Mouse (Mus musculus) forebrain, embryonic 15.5 days (tissue): ENCODE measurements around the gene Ddx43. TPM values are rescaled to one million over a fixed set of nuclear protein-coding genes. Genes with fewer than 3 reads are reported as not detected.

Experiments
- ATAC-seq: fragments of 200-750 bp; cut with Nextera tagmentation; replicated peaks from 2 replicates; pipeline ENCODE4 v1.8.0; 2017; ENCODE audit warnings: mild to moderate bottlenecking, moderate TSS enrichment, moderate library complexity
- H3K27ac ChIP-seq: fragments of 300-500 bp; sonication (generic); replicated peaks from 2 replicates; pipeline ENCODE4 v1.5.1; 2015; ENCODE audit warnings: mild to moderate bottlenecking, inconsistent platforms
- H3K27me3 ChIP-seq: fragments of 300-500 bp; sonication (generic); 2 replicates; pipeline ENCODE4 v1.6.1; 2015; ENCODE audit warnings: inconsistent platforms
- H3K36me3 ChIP-seq: fragments of 300-500 bp; sonication (generic); 2 replicates; pipeline ENCODE4 v1.6.1; 2015; ENCODE audit warnings: mild to moderate bottlenecking, inconsistent platforms
- H3K4me1 ChIP-seq: fragments of 300-500 bp; sonication (generic); 2 replicates; pipeline ENCODE4 v1.6.1; 2015; ENCODE audit warnings: inconsistent platforms
- H3K4me2 ChIP-seq: fragments of 300-500 bp; sonication (generic); replicated peaks from 2 replicates; pipeline ENCODE4 v1.6.1; 2015; ENCODE audit warnings: mild to moderate bottlenecking, inconsistent platforms
- H3K4me3 ChIP-seq: fragments of 300-500 bp; sonication (generic); 2 replicates; pipeline ENCODE4 v1.5.1; 2015; ENCODE audit warnings: mild to moderate bottlenecking, inconsistent platforms
- H3K9ac ChIP-seq: fragments of 300-500 bp; sonication (generic); replicated peaks from 2 replicates; pipeline ENCODE4 v1.6.1; 2015; ENCODE audit warnings: mild to moderate bottlenecking, inconsistent platforms
- H3K9me3 ChIP-seq: fragments of 300-500 bp; sonication (generic); 2 replicates; pipeline ENCODE4 v1.6.1; 2016; ENCODE audit warnings: inconsistent platforms
- WGBS: fragments of 180-500 bp; shearing (Covaris S2); methylation state at CpG from one replicate; pipeline ENCODE4 v1.1.7; 2015; ENCODE audit warnings: mixed read lengths; 5-methylcytosine and 5-hydroxymethylcytosine counted together
- polyA plus RNA-seq: library from polyadenylated mRNA; unstranded; fragments of >200 nt; fragmentation: Nextera tagmentation; extraction: Ambion mirVana; gene quantifications from 2 replicates; pipeline ENCODE4 v1.2.1, GENCODE M21; 2015

Gene Ddx43
- polyA plus RNA-seq, 1 experiment from 2014 or later = 0.10 TPM

GRCm38 (mm10) chr9:78428870-78429432 lies 33.4 kb downstream of the Ddx43 start:
- WGBS = 85% methylated on average over 4 of the region's 4 CpGs
- no peak overlapping the region for H3K4me2 ChIP-seq
- no peak overlapping the region for H3K9ac ChIP-seq
- H3K27me3 ChIP-seq = no peaks in the 10 kb centered on the region
- no peaks in the 10 kb centered on the region for H3K9me3 ChIP-seq
- H3K27ac ChIP-seq = no peak overlapping the region
- H3K36me3 ChIP-seq = no peaks in the 10 kb centered on the region
- H3K4me3 ChIP-seq = no peak overlapping the region
- H3K4me1 ChIP-seq = no peaks in the 10 kb centered on the region
- no peak for ATAC-seq

GRCm38 (mm10) chr9:78429551-78429950 lies 34.0 kb downstream of the Ddx43 start:
- Histone ChIP-seq H3K27ac (no peak overlapping the region), H3K27me3 (no peaks in the 10 kb centered on the region), H3K36me3 (no peaks in the 10 kb centered on the region), H3K4me1 (no peaks in the 10 kb centered on the region), H3K4me3 (no peak overlapping the region), H3K9me3 (no peaks in the 10 kb centered on the region), H3K4me2 (no peak overlapping the region), H3K9ac (no peak overlapping the region)
- ATAC-seq = no peak
- WGBS = 61% methylated on average over 2 of the region's 2 CpGs

- WGBS = 82% methylated on average over 6 of the region's 6 CpGs
- H3K27me3 ChIP-seq = no peaks in the 10 kb centered on the region
- H3K4me2 ChIP-seq = no peak overlapping the region
- H3K9me3 ChIP-seq = no peaks in the 10 kb centered on the region
- H3K36me3 ChIP-seq = no peaks in the 10 kb centered on the region
- H3K27ac ChIP-seq = no peak overlapping the region
- no peak overlapping the region for H3K4me3 ChIP-seq
- no peaks in the 10 kb centered on the region for H3K4me1 ChIP-seq
- ATAC-seq = no peak
- H3K9ac ChIP-seq = no peak overlapping the region
These were observed 34.9 kb downstream of the Ddx43 start for GRCm38 (mm10) chr9:78430486-78430885.

- Histone ChIP-seq H3K36me3 (no peaks in the 10 kb centered on the region), H3K27me3 (no peaks in the 10 kb centered on the region), H3K4me2 (no peak overlapping the region), H3K9ac (no peak overlapping the region), H3K4me1 (no peaks in the 10 kb centered on the region), H3K27ac (no peak overlapping the region), H3K9me3 (no peaks in the 10 kb centered on the region), H3K4me3 (no peak overlapping the region)
- WGBS = 89% methylated on average over 5 of the region's 5 CpGs
- no peak for ATAC-seq
These were observed 36.9 kb downstream of the Ddx43 start for GRCm38 (mm10) chr9:78432471-78432870.

GRCm38 (mm10) chr9:78439426-78439825 lies 43.8 kb downstream of the Ddx43 start:
- ATAC-seq = no peak

GRCm38 (mm10) chr9:78442237-78442578 lies 46.6 kb downstream of the Ddx43 start:
- H3K4me1 ChIP-seq = peaks cover 14% of the 10 kb centered on the region
- peak overlapping the region; percentile 40; the same call in 1 of the 2 replicates for H3K9ac ChIP-seq
- peak overlapping the region; percentile 71 for H3K4me2 ChIP-seq
- H3K27me3 ChIP-seq = peaks cover 64% of the 10 kb centered on the region
- 7% methylated on average over 9 of the region's 9 CpGs for WGBS
- no peak for ATAC-seq
- H3K36me3 ChIP-seq = no peaks in the 10 kb centered on the region
- H3K27ac ChIP-seq = no peak overlapping the region
- peak overlapping the region; percentile 43 for H3K4me3 ChIP-seq
- no peaks in the 10 kb centered on the region for H3K9me3 ChIP-seq

More at GRCm38 (mm10) chr9:78439426-78439825, 43.8 kb downstream of the Ddx43 start:
- Histone ChIP-seq H3K9me3 (no peaks in the 10 kb centered on the region), H3K9ac (no peak overlapping the region), H3K4me1 (peaks cover 14% of the 10 kb centered on the region), H3K27ac (no peak overlapping the region), H3K4me3 (no peak overlapping the region), H3K36me3 (no peaks in the 10 kb centered on the region), H3K27me3 (peaks cover 46% of the 10 kb centered on the region), H3K4me2 (no peak overlapping the region)
- 63% methylated on average over 5 of the region's 5 CpGs for WGBS

- ATAC-seq = peak; percentile 60
- no peaks in the 10 kb centered on the region for H3K36me3 ChIP-seq
- no peaks in the 10 kb centered on the region for H3K9me3 ChIP-seq
- H3K9ac ChIP-seq = peak within 1 kb of the TSS; percentile 40
- under 1% methylated on average over 81 of the region's 81 CpGs for WGBS
- H3K4me1 ChIP-seq = peaks cover 18% of the 10 kb centered on the region
- peak within 1 kb of the TSS; percentile 43 for H3K4me3 ChIP-seq
- H3K27me3 ChIP-seq = peaks cover 66% of the 10 kb centered on the region
- no peak within 1 kb of the TSS for H3K27ac ChIP-seq
- peak within 1 kb of the TSS; percentile 71 for H3K4me2 ChIP-seq
These were observed 47.2 kb downstream of the Ddx43 start, which contains the start of gene Cgas for GRCm38 (mm10) chr9:78442579-78443392. TSS of gene Cgas (minus strand) at chr9:78443237.

GRCm38 (mm10) chr9:78447606-78447972 lies 52.0 kb downstream of the Ddx43 start:
- Histone ChIP-seq H3K9ac (peak overlapping the region; percentile 81), H3K27ac (peak overlapping the region; percentile 92; the same call in 1 of the 2 replicates), H3K4me2 (peak overlapping the region; percentile 57), H3K36me3 (peaks cover 10% of the 10 kb centered on the region), H3K4me3 (peak overlapping the region; percentile 79), H3K9me3 (no peaks in the 10 kb centered on the region), H3K27me3 (peaks cover 38% of the 10 kb centered on the region), H3K4me1 (peaks cover 21% of the 10 kb centered on the region)
- 23% methylated on average over 9 of the region's 9 CpGs for WGBS
- peak; percentile 47 for ATAC-seq

- peak within 1 kb of the TSS; percentile 92 for H3K27ac ChIP-seq
- H3K36me3 ChIP-seq = peaks cover 15% of the 10 kb centered on the region
- peaks cover 15% of the 10 kb centered on the region for H3K4me1 ChIP-seq
- peak; percentile 96 for ATAC-seq
- H3K9ac ChIP-seq = peak within 1 kb of the TSS; percentile 81
- H3K4me3 ChIP-seq = peak within 1 kb of the TSS; percentile 79
- peak within 1 kb of the TSS; percentile 57 for H3K4me2 ChIP-seq
- H3K27me3 ChIP-seq = peaks cover 32% of the 10 kb centered on the region
- under 1% methylated on average over 94 of the region's 96 CpGs for WGBS
- H3K9me3 ChIP-seq = no peaks in the 10 kb centered on the region
These were observed 52.6 kb downstream of the Ddx43 start, which contains the start of the genes Mto1 and Gm17324 for GRCm38 (mm10) chr9:78447973-78448873. TSS of gene Mto1 (plus strand) at chr9:78448208. TSS of gene Gm17324 (minus strand) at chr9:78448786.

- peaks cover 15% of the 10 kb centered on the region for H3K4me1 ChIP-seq
- WGBS = 79% methylated on average over 5 of the region's 5 CpGs
These were observed 54.8 kb downstream of the Ddx43 start for GRCm38 (mm10) chr9:78450404-78450803.

GRCm38 (mm10) chr9:78451382-78451781 lies 55.8 kb downstream of the Ddx43 start:
- no peak for ATAC-seq
- Histone ChIP-seq H3K4me1 (peaks cover 15% of the 10 kb centered on the region), H3K27me3 (peaks cover 7% of the 10 kb centered on the region; the same call in 1 of the 2 replicates), H3K27ac (no peak overlapping the region), H3K4me3 (no peak overlapping the region), H3K9me3 (no peaks in the 10 kb centered on the region), H3K4me2 (no peak overlapping the region), H3K9ac (no peak overlapping the region), H3K36me3 (peaks cover 28% of the 10 kb centered on the region)
- WGBS = 85% methylated on average over 4 of the region's 4 CpGs

More at GRCm38 (mm10) chr9:78450404-78450803, 54.8 kb downstream of the Ddx43 start:
- Histone ChIP-seq H3K4me3 (no peak overlapping the region), H3K27ac (no peak overlapping the region), H3K9ac (no peak overlapping the region), H3K36me3 (peaks cover 26% of the 10 kb centered on the region), H3K9me3 (no peaks in the 10 kb centered on the region), H3K27me3 (peaks cover 15% of the 10 kb centered on the region; the same call in 1 of the 2 replicates), H3K4me2 (no peak overlapping the region)
- ATAC-seq = no peak
